Mouse (Mus musculus): ENCODE results near the gene Runx1. TPM values are rescaled to one million over a fixed set of nuclear protein-coding genes. Genes with fewer than 3 reads are reported as not detected.

The Runx1 gene
- polyA plus RNA-seq, 1 experiment from 2014 or later = 9.4 TPM

DNA sequence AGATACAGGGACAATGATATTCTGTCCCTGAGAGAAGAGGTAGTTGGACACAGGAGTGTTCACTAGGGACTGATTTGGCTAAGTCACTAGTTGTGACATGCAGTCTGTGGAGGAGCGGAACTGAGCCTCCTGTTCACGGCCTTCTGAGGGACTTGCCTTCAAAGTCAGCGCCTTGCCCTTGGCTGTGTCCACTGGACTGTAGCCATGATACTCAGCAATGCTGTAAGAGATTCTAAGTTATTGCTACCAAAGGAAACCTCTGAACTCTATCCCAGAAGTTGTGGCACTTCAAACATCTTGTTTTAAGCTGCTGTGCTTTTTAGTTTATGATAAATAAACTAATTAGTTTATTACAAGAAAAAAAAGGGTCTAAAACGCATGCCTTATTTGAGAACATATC lies 238.1 kb downstream of the Runx1 start:
- no peak for ATAC-seq (ENCODE audit: low read depth)
- Histone ChIP-seq H3K27ac (ENCODE audit: low read length) (no peak overlapping the region), H3K9ac (ENCODE audit: low read length) (no peak overlapping the region), H3K36me3 (ENCODE audit: control insufficient read depth, insufficient read depth, low read length) (no peaks in the 10 kb centered on the region), H3K4me2 (ENCODE audit: low read depth, low read length) (no peak overlapping the region), H3K4me3 (ENCODE audit: low read length) (no peak overlapping the region), H3K27me3 (ENCODE audit: control insufficient read depth, insufficient read depth, low read depth, low read length) (no peaks in the 10 kb centered on the region), H3K4me1 (replicated peaks; ENCODE audit: control insufficient read depth, insufficient read depth, low read length) (peaks cover 2% of the 10 kb centered on the region; the same call in 1 of the 2 replicates), H3K9me3 (ENCODE audit: control insufficient read depth, low read length) (no peaks in the 10 kb centered on the region)
- WGBS = 70% methylated on average over 4 of the region's 4 CpGs

DNA sequence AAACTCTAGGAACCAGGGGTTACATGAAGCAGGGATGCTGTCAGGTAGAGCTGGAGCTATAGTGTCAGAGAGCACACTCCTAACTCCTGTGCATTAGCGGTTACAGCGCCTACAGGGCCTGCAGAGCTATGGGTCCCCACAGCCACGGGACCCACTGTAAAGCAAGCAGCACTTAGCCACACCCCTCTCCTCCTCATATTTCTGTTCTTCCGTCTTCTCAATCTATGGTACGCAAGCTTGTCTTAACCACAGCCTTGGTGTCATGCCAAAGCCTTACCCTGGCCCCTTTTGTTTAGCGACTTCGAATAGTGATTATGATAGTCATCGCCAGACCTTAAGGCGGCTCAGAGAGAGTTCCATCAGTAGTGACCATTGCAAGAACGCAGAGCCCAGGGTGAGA lies 244.2 kb downstream of the Runx1 start:
- Histone ChIP-seq H3K27me3 (ENCODE audit: control insufficient read depth, insufficient read depth, low read depth, low read length) (no peaks in the 10 kb centered on the region), H3K9ac (ENCODE audit: low read length) (no peak overlapping the region), H3K4me2 (ENCODE audit: low read depth, low read length) (0 out of 2 replicates have a peak overlapping the region, but pooled peaks have one; percentile 18), H3K27ac (ENCODE audit: low read length) (no peak overlapping the region), H3K36me3 (ENCODE audit: control insufficient read depth, insufficient read depth, low read length) (no peaks in the 10 kb centered on the region), H3K4me3 (ENCODE audit: low read length) (no peak overlapping the region), H3K9me3 (ENCODE audit: control insufficient read depth, low read length) (no peaks in the 10 kb centered on the region), H3K4me1 (replicated peaks; ENCODE audit: control insufficient read depth, insufficient read depth, low read length) (peaks cover 10% of the 10 kb centered on the region; the same call in 1 of the 2 replicates)
- peak; percentile 68 for ATAC-seq (ENCODE audit: low read depth)
- 43% methylated on average over 10 of the region's 10 CpGs for whole genome bisulfite sequencing

- no peak for ATAC-seq (ENCODE audit: low read depth)
- WGBS = 75% methylated on average over 10 of the region's 10 CpGs
These were observed 245.0 kb downstream of the Runx1 start for GRCm38 (mm10) chr16:92580981-92581380.

GRCm38 (mm10) chr16:92578915-92579653 lies 246.9 kb downstream of the Runx1 start:
- Histone ChIP-seq H3K36me3 (ENCODE audit: control insufficient read depth, insufficient read depth, low read length) (no peaks in the 10 kb centered on the region), H3K9ac (ENCODE audit: low read length) (0 out of 2 replicates have a peak overlapping the region, but pooled peaks have one; percentile 0), H3K4me2 (ENCODE audit: low read depth, low read length) (no peak overlapping the region), H3K4me1 (replicated peaks; ENCODE audit: control insufficient read depth, insufficient read depth, low read length) (peaks cover 10% of the 10 kb centered on the region; the same call in 1 of the 2 replicates), H3K9me3 (ENCODE audit: control insufficient read depth, low read length) (no peaks in the 10 kb centered on the region), H3K27me3 (ENCODE audit: control insufficient read depth, insufficient read depth, low read depth, low read length) (no peaks in the 10 kb centered on the region), H3K4me3 (ENCODE audit: low read length) (no peak overlapping the region), H3K27ac (ENCODE audit: low read length) (peak overlapping the region; percentile 56; the same call in 1 of the 2 replicates)
- ATAC-seq (ENCODE audit: low read depth) = peak; percentile 82
- WGBS = 60% methylated on average over 7 of the region's 7 CpGs

More at GRCm38 (mm10) chr16:92580981-92581380, 245.0 kb downstream of the Runx1 start:
- Histone ChIP-seq H3K4me2 (ENCODE audit: low read depth, low read length) (no peak overlapping the region), H3K4me1 (replicated peaks; ENCODE audit: control insufficient read depth, insufficient read depth, low read length) (peaks cover 10% of the 10 kb centered on the region; the same call in 1 of the 2 replicates), H3K36me3 (ENCODE audit: control insufficient read depth, insufficient read depth, low read length) (no peaks in the 10 kb centered on the region), H3K27me3 (ENCODE audit: control insufficient read depth, insufficient read depth, low read depth, low read length) (no peaks in the 10 kb centered on the region), H3K9me3 (ENCODE audit: control insufficient read depth, low read length) (no peaks in the 10 kb centered on the region), H3K9ac (ENCODE audit: low read length) (no peak overlapping the region), H3K27ac (ENCODE audit: low read length) (no peak overlapping the region), H3K4me3 (ENCODE audit: low read length) (no peak overlapping the region)

DNA sequence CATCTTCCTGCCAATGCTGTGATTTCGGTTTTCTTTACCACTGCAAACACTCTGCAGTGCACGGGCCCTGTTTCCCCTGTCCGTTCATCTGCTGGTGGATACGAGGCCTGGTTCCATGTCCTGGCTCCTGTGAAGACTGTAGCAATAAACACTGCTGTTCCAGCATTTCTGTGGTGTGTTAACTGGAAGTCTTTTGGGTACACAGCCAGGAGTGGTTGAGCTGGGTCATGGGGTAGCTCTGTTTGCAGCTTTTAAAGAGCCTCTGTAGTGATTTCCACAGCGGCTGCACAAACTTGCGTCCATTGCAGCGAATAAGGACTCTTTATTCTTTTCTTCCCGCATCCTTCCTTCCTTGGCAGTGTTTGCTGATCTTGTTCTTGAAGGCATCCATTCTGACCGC lies 248.6 kb downstream of the Runx1 start:
- Histone ChIP-seq H3K9me3 (ENCODE audit: control insufficient read depth, low read length) (no peaks in the 10 kb centered on the region), H3K4me3 (ENCODE audit: low read length) (no peak overlapping the region), H3K9ac (ENCODE audit: low read length) (no peak overlapping the region), H3K4me2 (ENCODE audit: low read depth, low read length) (no peak overlapping the region), H3K4me1 (replicated peaks; ENCODE audit: control insufficient read depth, insufficient read depth, low read length) (peaks cover 13% of the 10 kb centered on the region; the same call in 1 of the 2 replicates), H3K36me3 (ENCODE audit: control insufficient read depth, insufficient read depth, low read length) (no peaks in the 10 kb centered on the region), H3K27ac (ENCODE audit: low read length) (no peak overlapping the region), H3K27me3 (ENCODE audit: control insufficient read depth, insufficient read depth, low read depth, low read length) (no peaks in the 10 kb centered on the region)
- no peak for ATAC-seq (ENCODE audit: low read depth)
- WGBS = 59% methylated on average over 9 of the region's 9 CpGs

DNA sequence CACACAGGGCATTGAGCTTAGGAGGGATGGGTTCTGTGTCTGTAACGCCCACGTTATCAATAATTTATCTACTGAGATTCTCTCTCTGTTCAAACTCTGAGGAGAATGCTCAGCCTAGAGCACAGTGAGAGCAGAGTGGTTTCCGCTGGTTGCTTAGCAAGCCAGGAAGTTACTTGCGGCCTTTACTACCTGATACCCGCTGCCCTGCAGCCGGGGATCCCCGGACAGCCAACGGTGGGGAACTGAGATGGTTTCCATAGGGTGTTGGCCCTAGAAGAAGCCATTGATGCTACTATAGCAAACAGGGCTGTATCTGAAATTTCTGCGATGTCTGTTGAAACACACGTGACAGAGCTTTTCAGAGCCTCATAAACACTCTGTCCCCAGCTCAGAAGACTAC lies 250.2 kb downstream of the Runx1 start:
- no peak for ATAC-seq (ENCODE audit: low read depth)
- Histone ChIP-seq H3K9ac (ENCODE audit: low read length) (no peak overlapping the region), H3K4me2 (ENCODE audit: low read depth, low read length) (no peak overlapping the region), H3K9me3 (ENCODE audit: control insufficient read depth, low read length) (no peaks in the 10 kb centered on the region), H3K36me3 (ENCODE audit: control insufficient read depth, insufficient read depth, low read length) (no peaks in the 10 kb centered on the region), H3K27ac (ENCODE audit: low read length) (no peak overlapping the region), H3K27me3 (ENCODE audit: control insufficient read depth, insufficient read depth, low read depth, low read length) (no peaks in the 10 kb centered on the region), H3K4me1 (replicated peaks; ENCODE audit: control insufficient read depth, insufficient read depth, low read length) (peaks cover 3% of the 10 kb centered on the region; the same call in 1 of the 2 replicates), H3K4me3 (ENCODE audit: low read length) (no peak overlapping the region)
- WGBS = 65% methylated on average over 10 of the region's 10 CpGs

DNA sequence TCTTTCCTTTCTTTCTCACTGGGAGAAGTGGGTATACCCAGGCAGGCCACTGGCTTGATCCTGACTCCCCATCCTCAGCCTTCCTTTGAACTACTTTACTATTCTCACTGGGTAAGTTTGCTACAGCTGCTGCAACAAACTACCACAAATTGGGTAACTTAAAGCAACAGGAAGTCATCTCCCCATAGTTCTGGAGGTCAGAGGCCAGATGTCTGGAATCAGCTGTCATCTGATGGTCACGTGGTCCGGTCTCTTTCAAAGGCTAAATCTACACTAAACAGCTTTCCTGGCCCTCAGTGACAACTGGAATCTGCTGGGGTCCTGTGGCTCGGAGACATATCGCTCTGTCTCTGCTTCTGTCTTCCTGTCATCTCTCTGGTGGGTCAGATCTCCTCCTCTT lies 252.8 kb downstream of the Runx1 start:
- no peak overlapping the region for H3K4me3 ChIP-seq (ENCODE audit: low read length)
- 48% methylated on average over 4 of the region's 4 CpGs for WGBS
- H3K27ac ChIP-seq (ENCODE audit: low read length) = peak overlapping the region; percentile 47
- H3K4me1 ChIP-seq (replicated peaks; ENCODE audit: control insufficient read depth, insufficient read depth, low read length) = peaks cover 3% of the 10 kb centered on the region; the same call in 1 of the 2 replicates
- H3K4me2 ChIP-seq (ENCODE audit: low read depth, low read length) = no peak overlapping the region
- ATAC-seq (ENCODE audit: low read depth) = peak; percentile 21; the same call in 1 of the 2 replicates
- no peaks in the 10 kb centered on the region for H3K36me3 ChIP-seq (ENCODE audit: control insufficient read depth, insufficient read depth, low read length)
- H3K9ac ChIP-seq (ENCODE audit: low read length) = no peak overlapping the region
- no peaks in the 10 kb centered on the region for H3K27me3 ChIP-seq (ENCODE audit: control insufficient read depth, insufficient read depth, low read depth, low read length)
- H3K9me3 ChIP-seq (ENCODE audit: control insufficient read depth, low read length) = no peaks in the 10 kb centered on the region

DNA sequence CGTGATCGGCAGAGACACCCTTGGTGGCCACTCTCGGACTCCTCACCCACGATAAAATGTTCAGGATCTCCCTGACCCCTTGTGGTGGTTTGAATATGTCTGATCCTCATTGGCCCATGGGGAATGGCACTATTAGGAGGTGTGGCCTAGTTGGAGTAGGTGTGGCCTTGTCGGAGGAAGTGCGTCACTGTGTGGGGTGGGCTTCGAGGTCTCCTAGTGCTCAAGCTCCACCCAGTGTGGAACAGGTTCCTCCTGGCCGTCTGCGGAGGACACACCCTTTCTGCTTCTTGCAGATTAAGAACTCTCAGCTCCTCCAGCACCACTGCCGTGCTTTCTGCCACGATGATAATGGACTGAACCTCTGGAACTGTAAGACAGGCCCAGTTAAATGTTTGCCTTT lies 254.7 kb downstream of the Runx1 start:
- H3K4me2 ChIP-seq (ENCODE audit: low read depth, low read length) = no peak overlapping the region
- no peak overlapping the region for H3K9ac ChIP-seq (ENCODE audit: low read length)
- no peak overlapping the region for H3K27ac ChIP-seq (ENCODE audit: low read length)
- no peak overlapping the region for H3K4me3 ChIP-seq (ENCODE audit: low read length)
- no peaks in the 10 kb centered on the region for H3K27me3 ChIP-seq (ENCODE audit: control insufficient read depth, insufficient read depth, low read depth, low read length)
- WGBS = 87% methylated on average over 11 of the region's 11 CpGs
- no peak for ATAC-seq (ENCODE audit: low read depth)
- H3K9me3 ChIP-seq (ENCODE audit: control insufficient read depth, low read length) = no peaks in the 10 kb centered on the region
- H3K36me3 ChIP-seq (ENCODE audit: control insufficient read depth, insufficient read depth, low read length) = no peaks in the 10 kb centered on the region
- peaks cover 3% of the 10 kb centered on the region; the same call in 1 of the 2 replicates for H3K4me1 ChIP-seq (replicated peaks; ENCODE audit: control insufficient read depth, insufficient read depth, low read length)

GRCm38 (mm10) chr16:92566146-92566545 lies 259.8 kb downstream of the Runx1 start:
- Histone ChIP-seq H3K27ac (ENCODE audit: low read length) (no peak overlapping the region), H3K4me2 (ENCODE audit: low read depth, low read length) (no peak overlapping the region; the same call in 1 of the 2 replicates), H3K4me3 (ENCODE audit: low read length) (no peak overlapping the region), H3K4me1 (replicated peaks; ENCODE audit: control insufficient read depth, insufficient read depth, low read length) (peaks cover 5% of the 10 kb centered on the region; the same call in 1 of the 2 replicates), H3K9me3 (ENCODE audit: control insufficient read depth, low read length) (no peaks in the 10 kb centered on the region), H3K27me3 (ENCODE audit: control insufficient read depth, insufficient read depth, low read depth, low read length) (no peaks in the 10 kb centered on the region), H3K36me3 (ENCODE audit: control insufficient read depth, insufficient read depth, low read length) (no peaks in the 10 kb centered on the region), H3K9ac (ENCODE audit: low read length) (no peak overlapping the region)
- ATAC-seq (ENCODE audit: low read depth) = peak; percentile 31
- WGBS = 13% methylated on average over 5 of the region's 5 CpGs

Measured in lung, embryonic 16.5 days (tissue).